Mouse (Mus musculus) heart, postnatal 10 days (tissue): ENCODE data around the gene Cacna1d. TPM values are rescaled to one million over a fixed set of nuclear protein-coding genes. Genes with fewer than 3 reads are reported as not detected.

Experiments
- DNase-seq, 2 experiments: peaks; one replicate each; pipeline ENCODE4 v3.0.0; 2021
- intact Hi-C: fragments of 180-260 bp; cut with DNase I; formaldehyde crosslinking; loops from one replicate; pipeline ENCODE4 v1.15.1; 2025
- total RNA-seq, 2 experiments: library from RNA; stranded (reverse); gene quantifications; 2 replicates each; pipeline ENCODE4 v1.2.3; 2021

Cacna1d gene
- total RNA-seq, 2 experiments from 2014 or later: 5.2 to 5.7 TPM

DNA sequence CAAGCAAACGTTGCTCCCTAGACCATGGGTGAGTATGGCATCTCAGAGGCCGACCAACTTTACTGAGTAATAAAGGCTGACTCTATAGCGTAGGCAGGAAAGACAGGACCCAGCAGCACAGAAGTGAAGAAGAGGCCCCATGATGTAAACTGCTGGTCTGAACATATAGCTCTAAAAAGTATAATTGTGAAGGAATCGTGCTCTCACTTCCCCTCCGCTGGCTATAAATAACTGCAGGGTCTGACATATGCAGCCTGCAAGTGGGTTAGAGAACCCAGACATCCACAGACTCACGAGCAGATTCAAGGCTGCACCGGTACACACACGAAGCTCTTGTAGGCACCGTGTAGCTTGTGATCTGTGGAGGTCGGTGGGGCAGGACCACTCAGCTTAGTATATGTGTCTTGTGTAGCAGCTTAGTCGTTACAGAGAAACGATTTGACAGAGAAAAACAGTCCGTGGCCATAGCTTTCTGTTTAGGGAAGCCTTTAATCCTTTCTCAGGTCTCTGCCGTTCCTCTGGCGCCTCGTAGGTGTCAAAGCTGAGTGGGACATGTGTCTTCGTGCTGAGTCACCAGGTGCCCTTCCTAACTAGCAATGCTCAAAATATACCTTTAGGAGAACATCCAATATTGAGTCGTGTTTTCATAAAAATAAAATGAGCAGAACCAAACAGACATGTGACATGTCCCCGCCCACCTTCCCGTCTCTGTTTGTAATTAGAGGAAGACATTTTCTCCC is 366.1 kb downstream of the Cacna1d start:
- intact Hi-C loops: no loop called here
- DNase-seq: no peak

DNA sequence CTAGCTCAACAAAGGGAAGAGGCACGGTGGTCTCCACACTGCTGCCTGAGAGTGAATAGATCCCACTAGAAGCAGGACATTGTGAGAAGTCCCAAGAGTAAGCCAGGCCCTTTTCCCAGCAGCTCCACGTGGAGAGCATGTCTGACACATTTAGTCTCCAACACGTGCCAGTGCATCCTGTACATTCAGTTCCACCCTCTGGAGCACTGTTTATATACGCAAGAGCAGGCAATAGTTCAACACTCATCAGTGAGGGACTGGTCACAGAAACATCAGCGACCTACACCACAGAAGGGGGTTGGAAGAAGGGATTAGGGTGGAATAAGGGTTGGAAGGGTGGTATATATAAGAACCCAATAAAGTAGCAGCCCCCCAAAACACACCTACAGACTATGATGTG is 371.2 kb downstream of the Cacna1d start:
- intact Hi-C loops: no loop called here
- DNase-seq: no peak

DNA sequence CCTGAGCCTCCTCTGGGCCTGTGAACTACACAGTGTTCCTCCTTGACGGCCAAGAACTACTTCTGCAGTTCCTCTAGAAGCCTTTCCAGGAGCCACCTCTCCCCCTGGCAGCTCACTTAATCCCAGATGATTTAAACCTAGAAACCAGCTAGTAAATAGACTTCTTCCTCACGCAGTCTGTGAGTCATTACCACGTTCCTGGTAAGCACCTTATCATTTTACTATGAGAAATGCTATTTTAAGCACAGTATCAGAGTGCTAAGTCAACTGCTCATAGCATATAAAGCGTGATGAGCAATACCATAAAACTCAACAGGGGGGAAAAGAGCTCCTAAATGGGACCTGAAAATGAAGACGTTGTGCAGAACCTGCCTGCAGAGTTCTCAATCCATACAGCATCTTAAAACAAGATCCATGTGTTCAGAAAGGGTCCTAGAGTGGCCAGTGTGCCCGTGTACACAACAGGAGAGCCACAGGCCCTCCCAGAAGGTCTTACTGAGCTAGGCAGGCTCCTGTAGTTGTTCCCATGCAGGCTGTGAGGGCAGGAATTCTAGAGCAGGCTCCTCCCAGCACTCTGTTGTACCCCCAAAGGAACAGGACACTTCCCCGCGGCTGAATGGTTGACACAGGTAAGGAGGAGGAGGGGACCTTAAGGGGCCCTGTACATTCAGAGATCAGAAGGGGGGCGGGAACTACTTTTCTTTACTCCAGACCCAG is 377.7 kb downstream of the Cacna1d start:
- no peak for DNase-seq
- intact Hi-C loops: no loop called here

DNA sequence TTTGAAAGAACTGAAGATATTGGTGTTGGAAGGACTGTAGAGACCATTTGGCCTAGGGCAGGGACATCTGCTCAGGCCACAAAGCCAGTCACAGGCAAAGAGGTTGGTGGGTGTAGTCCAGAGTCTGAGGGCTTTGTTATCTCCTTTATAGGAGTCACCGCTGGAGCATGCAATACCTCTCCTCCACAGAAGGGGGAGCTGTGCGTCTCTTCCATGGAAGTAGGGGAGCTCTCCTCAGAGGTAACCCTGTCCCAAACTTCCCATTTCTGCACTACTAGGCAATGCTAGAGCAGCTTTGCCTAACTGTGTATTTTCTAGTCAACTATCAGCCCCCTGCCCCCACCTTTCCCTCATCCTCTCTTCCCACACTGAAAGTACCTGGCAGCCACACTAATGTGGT is 382.2 kb downstream of the Cacna1d start:
- no peak for DNase-seq
- intact Hi-C loops: no loop called here

DNA sequence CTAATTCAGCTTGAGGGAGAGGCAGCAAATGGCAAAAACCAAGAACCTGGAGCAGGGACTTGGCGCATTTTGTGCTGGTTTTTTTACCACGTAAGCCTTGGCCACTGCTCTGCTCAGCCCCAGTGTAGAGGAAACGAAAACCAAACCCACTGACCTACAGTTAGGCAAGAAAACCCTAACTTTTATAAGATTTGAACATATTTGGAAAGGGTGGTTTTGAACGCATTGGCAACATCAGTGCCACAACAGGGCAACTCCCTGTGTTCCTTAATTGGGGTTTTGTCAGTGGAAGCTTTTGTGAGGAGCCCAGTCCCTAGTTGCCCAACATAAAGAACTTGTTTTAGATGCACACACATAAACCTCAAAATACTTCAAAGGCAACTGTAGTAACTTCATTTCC is 384.7 kb downstream of the Cacna1d start:
- no peak for DNase-seq
- intact Hi-C loops: no loop called here

DNA sequence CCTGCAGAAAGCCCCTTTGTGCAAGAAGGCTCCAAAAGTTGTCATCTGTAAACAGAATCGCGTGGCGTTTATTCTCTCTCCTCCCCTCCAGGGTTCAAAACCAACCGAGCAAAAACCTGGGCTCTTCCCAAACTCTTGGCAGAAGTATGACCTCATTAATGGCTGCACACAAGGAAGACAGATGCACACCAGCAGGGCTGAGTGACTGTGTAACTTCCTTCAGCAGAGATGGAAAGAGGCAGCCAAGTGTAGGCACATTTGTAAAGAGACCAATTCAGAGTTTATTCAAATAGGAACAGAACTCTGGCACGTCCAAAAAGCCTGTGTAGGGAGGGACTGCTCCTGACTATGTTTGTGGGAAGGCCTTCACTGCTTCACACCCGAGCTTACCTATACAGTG is 385.7 kb downstream of the Cacna1d start:
- DNase-seq: no peak
- intact Hi-C loops: no loop called here

DNA sequence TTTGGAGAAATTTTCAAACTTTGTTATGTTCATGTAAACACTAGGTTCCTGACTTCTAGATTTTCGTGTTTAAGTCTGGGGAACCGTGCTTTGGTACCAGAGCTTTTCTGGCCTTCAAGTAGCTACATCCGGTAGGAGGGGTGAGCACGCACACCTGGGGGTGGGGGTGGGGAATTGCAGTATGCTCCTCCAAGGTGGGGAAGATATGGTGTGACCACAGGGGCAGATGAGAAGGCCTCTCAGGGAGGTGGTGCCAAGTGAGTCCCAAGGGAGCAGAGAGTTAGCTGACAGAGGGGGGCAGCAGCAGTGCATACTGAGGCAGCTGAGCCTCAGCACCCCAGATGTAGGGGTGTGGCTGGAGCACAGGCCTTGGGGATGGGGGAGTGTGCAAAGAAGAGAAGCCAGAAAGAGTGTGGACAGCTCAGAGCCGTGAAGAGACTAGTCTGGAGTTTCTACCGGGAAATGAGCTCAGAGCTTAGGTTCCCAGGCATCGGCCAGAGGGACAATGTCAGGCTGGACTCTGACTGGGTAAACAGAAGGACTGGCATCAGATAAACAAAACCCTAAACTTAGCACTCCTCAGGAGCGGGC is 387.2 kb downstream of the Cacna1d start:
- peak; percentile 23 to 35 for DNase-seq
- intact Hi-C loops: no loop called here

DNA sequence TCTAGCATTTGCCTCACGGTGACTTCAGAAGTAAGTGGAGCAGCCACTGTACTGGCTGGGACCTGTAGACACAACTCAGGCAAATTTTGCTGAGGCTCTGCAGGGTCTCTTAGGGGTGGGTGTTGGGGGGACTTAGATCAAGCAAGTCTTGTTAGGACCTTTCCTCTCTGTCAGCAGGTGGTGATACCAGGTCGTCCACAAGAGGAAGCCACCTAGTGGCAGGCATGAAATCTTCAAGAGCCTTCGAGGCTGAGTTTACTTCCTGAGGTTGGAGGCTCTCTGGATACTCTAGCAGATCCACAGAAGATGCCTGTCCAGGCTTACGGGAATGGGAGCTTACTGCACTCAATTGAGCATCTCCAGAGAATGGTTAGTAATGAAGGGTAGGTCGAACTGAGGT is 394.0 kb downstream of the Cacna1d start:
- DNase-seq: peak in 1 of 2 experiments; percentile 18
- intact Hi-C loops: no loop called here

DNA sequence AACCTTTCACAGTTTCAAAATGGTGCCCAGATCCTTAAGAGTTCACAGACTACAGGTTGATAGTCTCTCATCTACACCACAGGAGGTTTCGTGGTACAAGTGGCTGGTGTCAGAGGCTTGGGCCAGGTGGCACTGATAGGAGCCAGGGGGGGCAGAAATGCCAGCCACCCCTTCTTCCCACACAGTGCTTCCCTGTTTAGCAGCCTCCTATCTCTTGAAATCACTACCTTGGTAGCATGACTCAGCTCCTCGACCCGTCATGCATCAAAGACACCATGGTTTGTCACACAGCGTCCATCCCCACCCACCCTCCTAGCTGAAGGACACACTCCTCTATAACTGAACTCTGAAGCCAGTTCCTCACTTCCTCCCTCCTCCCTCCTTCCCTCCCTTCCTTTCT is 398.8 kb downstream of the Cacna1d start:
- intact Hi-C loops: no loop called here
- DNase-seq: no peak

DNA sequence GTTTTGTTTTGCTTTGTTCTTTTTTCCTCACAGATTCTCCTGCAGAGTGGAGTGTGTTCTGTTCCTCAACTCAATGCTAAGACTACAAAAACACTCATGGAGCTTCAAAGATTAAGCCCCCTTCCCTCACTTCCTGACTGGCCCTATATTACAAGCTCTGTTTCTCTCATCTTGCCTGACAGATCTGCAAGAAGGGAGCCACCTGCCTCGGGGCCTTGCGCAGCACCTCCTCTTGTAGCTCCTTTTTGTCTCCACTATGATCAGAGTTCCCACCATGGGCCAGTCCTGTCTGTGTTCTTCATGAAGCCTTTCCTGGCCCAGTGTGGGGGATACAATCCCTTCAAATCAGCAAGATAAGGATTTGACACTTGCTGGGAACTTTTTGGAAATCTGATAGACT is 399.2 kb downstream of the Cacna1d start:
- intact Hi-C loops: no loop called here
- no peak for DNase-seq

DNA sequence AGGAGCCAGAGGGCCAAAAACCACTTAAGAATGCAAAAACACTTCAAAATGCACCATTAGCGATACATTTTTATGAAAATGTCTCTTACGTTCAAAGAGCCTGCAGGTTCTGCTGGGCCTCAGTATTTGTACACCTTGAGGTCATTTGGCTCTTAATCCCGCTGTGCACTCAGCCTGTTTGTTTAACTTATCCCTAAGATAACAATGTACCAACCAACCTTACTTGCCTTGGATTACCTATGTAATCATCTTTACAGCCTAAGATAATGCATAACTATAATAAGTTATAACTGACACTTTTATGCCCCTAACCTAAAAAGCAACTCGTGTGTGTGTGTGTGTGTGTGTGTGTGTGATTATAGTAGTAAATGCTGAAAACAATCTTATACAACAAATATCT is 411.5 kb downstream of the Cacna1d start:
- DNase-seq: no peak
- intact Hi-C loops: no loop called here

DNA sequence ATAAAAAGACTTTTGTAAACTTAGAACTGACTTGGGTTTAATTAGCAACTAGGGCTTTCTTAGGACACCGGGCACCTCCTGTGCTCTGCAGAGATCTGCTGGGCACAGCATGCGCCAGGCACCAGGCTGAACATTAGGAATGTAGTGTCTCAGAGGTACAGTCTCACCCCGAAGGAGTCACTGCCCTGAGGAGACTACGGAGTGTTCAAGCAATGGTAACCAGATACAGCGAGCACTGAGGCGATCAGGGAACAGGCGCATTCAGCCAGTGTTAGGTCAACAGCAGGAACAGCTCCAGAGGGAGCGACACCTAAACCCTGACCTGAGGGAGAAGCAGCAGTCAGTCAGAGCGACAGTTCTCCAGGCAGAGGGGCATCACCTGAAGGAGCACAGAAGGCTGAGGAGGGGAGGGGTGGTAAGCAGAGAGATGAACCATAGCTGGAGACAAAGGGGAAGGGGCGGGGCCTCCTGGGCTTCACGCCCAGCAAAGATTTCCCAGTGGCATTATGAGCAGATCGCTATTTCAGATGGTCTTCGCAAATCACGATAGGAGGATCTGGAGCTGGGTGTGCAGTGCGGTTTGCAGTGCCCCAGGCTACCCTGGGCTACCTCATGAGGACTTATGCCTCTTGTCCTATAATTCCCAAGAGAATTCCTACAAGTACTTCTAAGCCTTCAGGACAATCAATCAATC is 413.0 kb downstream of the Cacna1d start:
- intact Hi-C loops: no loop called here
- DNase-seq: no peak

DNA sequence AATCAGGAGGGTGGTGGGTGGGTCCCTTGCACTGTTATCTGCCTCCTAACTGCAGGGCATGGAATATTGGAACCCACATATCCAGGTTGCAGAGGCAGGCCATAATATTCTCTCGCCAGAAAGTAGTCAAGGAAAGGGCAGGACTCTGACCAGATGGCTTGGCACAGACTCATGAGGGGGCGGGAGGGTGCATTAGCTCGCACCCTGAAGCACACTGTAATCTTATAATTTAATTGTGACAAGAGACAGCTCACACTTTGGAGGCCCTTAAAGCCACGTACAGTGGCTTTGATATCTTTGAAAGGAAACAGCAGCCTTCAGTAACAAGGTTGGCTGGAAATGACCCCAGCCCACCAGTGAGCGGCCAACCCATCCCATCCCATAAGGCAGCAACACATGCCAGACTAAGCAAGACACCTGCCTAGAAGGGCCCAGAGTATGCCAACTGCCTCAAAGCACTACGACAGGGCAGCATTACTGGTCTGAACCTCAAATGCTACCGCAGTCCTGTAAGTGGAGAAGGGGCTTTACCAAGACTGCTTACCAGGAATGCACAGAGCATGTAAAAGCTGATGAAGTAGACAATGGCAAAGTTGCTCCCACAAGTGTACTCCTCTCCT is 415.9 kb downstream of the Cacna1d start:
- DNase-seq: no peak
- intact Hi-C loops: no loop called here

DNA sequence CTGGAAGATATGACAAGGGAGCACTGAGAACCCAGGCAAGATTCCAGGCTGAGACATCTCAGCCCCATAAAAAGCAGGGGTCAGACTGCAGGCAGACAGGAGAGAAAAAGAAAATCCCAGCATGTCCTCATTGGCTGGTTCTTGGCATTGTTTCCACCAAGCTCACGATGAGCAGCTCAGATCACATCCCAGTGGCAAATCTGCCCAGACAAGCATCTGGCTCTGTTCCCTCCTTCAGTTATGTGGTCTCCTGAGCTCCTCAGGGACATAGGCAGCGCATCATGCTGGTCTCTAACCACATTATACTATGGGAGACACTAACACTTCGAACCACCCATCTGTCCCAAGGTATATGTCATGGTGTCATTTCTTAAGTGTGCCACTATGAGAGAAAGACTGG is 422.7 kb downstream of the Cacna1d start:
- no peak for DNase-seq
- intact Hi-C loops: no loop called here

DNA sequence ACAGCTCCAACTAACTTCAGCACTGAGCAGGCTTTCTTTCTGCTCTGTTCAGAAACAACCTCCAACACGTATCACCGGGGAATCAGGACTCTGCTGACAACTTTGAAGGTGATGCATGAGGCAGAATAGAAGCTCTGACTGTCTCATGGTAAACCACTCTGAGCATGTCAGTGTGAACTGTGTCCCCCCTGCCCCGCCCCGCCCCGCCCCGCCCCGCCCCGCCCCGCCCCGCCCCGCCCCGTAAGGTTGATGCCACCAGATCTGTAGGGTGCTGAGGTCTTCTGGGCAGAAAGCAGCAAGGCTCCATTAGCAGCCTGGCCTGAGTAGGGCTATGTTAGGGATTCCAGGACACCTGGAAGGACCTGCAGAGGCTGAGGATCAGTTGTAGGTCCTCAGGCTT is 424.5 kb downstream of the Cacna1d start:
- intact Hi-C loops: no loop called here
- no peak for DNase-seq

DNA sequence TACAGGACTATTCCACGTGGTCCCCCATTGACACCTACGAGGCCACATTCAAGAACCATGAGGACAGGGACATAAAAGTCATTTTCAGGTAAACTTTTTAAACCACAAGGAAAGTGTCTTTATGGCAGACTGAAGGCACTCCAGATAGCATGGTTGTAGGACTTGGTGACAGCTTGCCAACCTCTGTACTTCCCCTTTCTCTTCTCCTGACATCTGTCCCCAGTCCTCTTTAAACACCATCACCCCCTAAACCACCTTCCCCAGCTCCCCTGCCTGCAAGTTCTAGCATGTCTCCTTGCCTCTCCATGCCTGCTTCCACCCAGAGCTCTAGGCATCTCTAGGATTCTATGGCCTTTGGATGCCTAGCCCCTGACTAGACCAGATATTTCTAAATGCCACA is 426.4 kb downstream of the Cacna1d start:
- DNase-seq: no peak
- intact Hi-C loops: no loop called here

DNA sequence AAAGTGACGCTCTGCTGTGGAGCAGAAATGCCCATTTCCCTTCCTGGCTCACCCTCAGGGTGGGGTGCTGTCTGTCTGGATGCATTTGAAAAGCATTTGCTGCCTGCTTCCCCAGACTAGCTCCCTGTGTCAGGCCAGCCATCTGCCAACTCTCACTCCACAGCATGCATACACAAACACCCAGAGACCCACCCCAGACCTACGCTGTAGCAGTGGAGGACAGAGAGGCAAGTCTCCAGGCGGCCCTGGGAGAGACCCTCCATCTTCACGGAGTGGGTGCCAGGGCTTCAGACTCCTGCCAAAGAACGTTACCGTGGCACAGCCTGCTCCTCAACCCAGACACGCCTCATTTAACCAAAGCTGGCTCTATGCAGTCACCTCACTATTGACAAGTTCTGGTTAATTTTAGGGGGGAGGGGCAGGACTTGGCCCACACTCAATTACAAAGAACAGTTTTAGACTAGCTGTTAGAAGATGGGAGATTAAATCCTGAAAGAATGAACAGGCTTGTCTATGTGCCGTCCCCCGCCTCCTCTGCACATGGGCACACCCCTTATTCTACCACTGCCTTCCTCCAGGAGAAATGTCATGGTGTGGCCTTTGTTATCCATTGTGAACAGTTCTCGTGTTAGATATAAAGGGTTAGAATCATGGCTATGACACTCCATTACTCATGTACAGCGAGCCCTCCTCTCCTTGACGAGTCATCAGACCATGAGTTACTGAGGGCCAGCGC is 435.1 kb downstream of the Cacna1d start:
- no peak for DNase-seq
- intact Hi-C loops: no loop called here

DNA sequence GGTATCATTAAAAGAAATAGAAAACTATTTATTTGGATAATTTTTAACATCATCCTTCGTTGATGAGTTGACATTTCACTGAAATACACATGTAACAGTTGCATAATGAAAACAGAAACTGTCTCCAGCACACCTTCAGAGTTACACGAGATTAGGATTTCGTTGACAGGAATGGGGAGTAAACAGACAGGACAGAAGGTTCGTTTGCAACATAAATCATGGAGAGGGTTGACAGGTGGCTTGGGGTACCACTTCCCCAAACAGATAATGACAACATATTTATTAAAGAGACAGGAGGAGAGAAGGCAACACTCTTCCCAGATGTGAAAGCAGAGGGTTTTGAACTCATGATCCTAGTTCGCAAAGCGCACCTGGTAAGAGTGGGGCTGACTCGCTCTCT is 436.3 kb downstream of the Cacna1d start:
- no peak for DNase-seq
- intact Hi-C loops: no loop called here

DNA sequence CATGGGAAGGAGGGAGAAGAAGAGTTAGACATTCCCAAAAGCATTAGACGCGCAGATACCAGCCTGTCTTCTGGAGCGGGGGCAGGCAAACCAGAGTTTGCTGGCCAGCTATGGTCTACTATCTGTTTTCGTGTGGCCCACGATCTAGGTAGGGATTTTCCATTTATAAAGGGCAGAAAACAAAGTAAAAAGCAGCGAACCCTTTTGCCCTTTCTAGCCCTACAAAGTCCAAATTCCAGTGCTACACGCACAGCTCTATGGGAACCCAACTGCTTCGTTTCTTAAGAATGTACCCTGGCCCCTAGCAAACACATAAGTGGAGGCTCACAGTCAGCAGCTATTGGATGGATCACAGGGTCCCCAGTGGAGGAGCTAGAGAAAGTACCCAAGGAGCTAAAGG is 441.0 kb downstream of the Cacna1d start:
- DNase-seq: no peak
- intact Hi-C loops: no loop called here

DNA sequence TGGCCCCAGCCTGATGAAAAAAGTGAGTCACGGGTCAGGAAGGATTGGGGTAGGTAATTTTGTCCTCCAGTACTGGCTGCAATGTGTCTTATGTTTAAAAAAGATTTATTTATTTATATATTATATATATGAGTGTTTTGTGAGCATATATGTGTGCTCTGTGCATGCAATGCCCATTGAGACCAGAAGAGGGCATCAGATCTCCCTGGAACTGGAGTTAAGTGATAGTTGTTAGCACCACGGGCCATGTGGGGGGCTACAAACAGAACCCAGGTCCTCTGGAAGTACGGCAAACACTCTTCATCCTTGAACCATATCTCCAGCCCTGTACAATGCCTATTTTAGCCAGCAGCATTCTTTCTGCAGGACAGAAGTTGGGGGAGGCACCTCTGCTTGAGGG is 443.2 kb downstream of the Cacna1d start:
- DNase-seq: no peak
- intact Hi-C loops: loop anchor here (2.0 kb wide), 1 partner anchor 53 kb away; no protein-coding TSS in a partner anchor
